Mouse (Mus musculus) C2C12 (cell line): ENCODE data around the gene Gm28372.

Experiments used
- CEBPB ChIP-seq: IDR thresholded peaks from one replicate; pipeline ENCODE4 v1.6.1; 2011; ENCODE audit warnings: low read depth, mild to moderate bottlenecking, control low read depth, moderate library complexity
- CTCF ChIP-seq: IDR thresholded peaks from one replicate; pipeline ENCODE4 v1.5.1; 2011; ENCODE audit not compliant: control insufficient read depth, insufficient read depth, insufficient read length
- FOSL1 ChIP-seq: IDR thresholded peaks from one replicate; pipeline ENCODE4 v1.8.0; 2011; ENCODE audit warnings: mild to moderate bottlenecking, low read length; ENCODE audit not compliant: poor library complexity, insufficient read depth, severe bottlenecking
- MAX ChIP-seq: IDR thresholded peaks from one replicate; pipeline ENCODE4 v1.6.1; 2011; ENCODE audit warnings: mild to moderate bottlenecking, control low read depth
- MYOD1 ChIP-seq: IDR thresholded peaks from one replicate; pipeline ENCODE4 v1.6.1; 2011; ENCODE audit warnings: low read depth; ENCODE audit not compliant: control insufficient read depth, insufficient read length
- MYOG ChIP-seq: IDR thresholded peaks from one replicate; pipeline ENCODE4 v1.6.1; 2011; ENCODE audit not compliant: control insufficient read depth, insufficient read length; ENCODE audit errors: extremely low read depth
- USF1 ChIP-seq: IDR thresholded peaks from one replicate; pipeline ENCODE4 v1.6.1; 2011; ENCODE audit warnings: low read depth, mild to moderate bottlenecking, control low read depth, moderate library complexity

DNA sequence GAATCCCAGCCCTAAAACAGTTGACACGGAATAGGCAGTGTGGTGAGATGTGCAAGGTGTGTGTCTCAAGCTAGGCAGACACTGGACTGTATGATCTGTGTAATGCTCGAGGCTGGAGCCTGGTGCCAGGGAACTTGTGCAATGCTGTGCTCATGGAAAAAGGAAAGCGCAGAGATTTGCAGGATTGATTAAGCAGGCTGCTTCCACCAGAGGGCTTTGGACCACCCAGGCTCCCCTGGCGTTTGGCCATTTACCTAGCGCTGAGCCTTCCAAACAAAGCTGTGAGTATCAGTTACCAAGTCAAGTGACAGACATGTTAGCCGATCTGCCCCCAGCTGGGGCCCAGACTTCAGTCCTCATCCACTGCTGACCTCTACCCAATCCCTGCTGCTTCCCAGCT, 3.2 kb downstream of the Gm28372 start:
- no peak for TF ChIP-seq CTCF
- TF ChIP-seq MYOG, result no peak
- TF ChIP-seq CEBPB, result no peak
- TF ChIP-seq USF1, result no peak
- TF ChIP-seq MYOD1, result no peak
- TF ChIP-seq MAX, result no peak
- TF ChIP-seq FOSL1, result no peak
